In genomic region chr10:12993411-12994039, GRCm38 (mm10) we compare ENCODE assay signal across 15 mouse cellular contexts.
"Had no signal": no experiment of that assay in that cellular context is flagged by ENCODE, and none has a peak within 500 bp of the region (broad histone marks: within the 10 kb centered on the region; RNA-seq: fewer than 3 reads in every experiment).

No protein-coding gene starts in this region.

- DNase-seq: kidney, adult 2 months; kidney, postnatal 25 days; lung, postnatal 14 days; midbrain, embryonic 14.5 days; right cerebral cortex, adult 18-20 months; right cerebral cortex, postnatal 25 days; thymus, adult 18-20 months; thymus, postnatal 25 days had no signal

- H3K4me1 ChIP-seq: limb, embryonic 10.5 days; liver, embryonic 15.5 days; lung, embryonic 15.5 days; midbrain, embryonic 10.5 days; neural tube, embryonic 15.5 days had no signal

- H3K9me3 ChIP-seq: limb, embryonic 10.5 days; liver, embryonic 15.5 days; lung, embryonic 15.5 days; midbrain, embryonic 10.5 days; neural tube, embryonic 15.5 days had no signal

- H3K9ac ChIP-seq: liver, embryonic 15.5 days; lung, embryonic 15.5 days; neural tube, embryonic 15.5 days had no signal

- H3K4me3 ChIP-seq: left cerebral cortex, adult 2 months; limb, embryonic 10.5 days; liver, embryonic 15.5 days; lung, embryonic 15.5 days; midbrain, embryonic 10.5 days; myocyte; neural tube, embryonic 15.5 days had no signal

- H3K36me3 ChIP-seq: limb, embryonic 10.5 days; liver, embryonic 15.5 days; lung, embryonic 15.5 days; midbrain, embryonic 10.5 days; neural tube, embryonic 15.5 days had no signal

- H3K27me3 ChIP-seq: liver, embryonic 15.5 days; lung, embryonic 15.5 days; neural tube, embryonic 15.5 days had no signal

- H3K27ac ChIP-seq: left cerebral cortex, adult 2 months; limb, embryonic 10.5 days; liver, embryonic 15.5 days; lung, embryonic 15.5 days; midbrain, embryonic 10.5 days; neural tube, embryonic 15.5 days had no signal
